Mouse (Mus musculus) stomach, embryonic 16.5 days (tissue): ENCODE measurements around the gene Cep55. TPM values are rescaled to one million over a fixed set of nuclear protein-coding genes. Genes with fewer than 3 reads are reported as not detected.
A peak's percentile ranks its signal among the peaks of the same experiment; 100 is the strongest.

Experiments
- ATAC-seq: fragments of 200-750 bp; cut with Nextera tagmentation; 2 replicates; pipeline ENCODE4 v1.8.0; 2017; ENCODE audit warnings: moderate number of reproducible peaks, moderate TSS enrichment; ENCODE audit not compliant: insufficient read depth, low FRiP score
- H3K27ac ChIP-seq: fragments of 300-500 bp; sonication (generic); 2 replicates; pipeline ENCODE4 v1.5.1; 2014; ENCODE audit warnings: low read length
- H3K27me3 ChIP-seq: fragments of 300-500 bp; sonication (generic); 2 replicates; pipeline ENCODE4 v1.6.1; 2014; ENCODE audit warnings: low read length, control low read depth, mixed read lengths; ENCODE audit not compliant: control insufficient read depth, insufficient read depth
- H3K36me3 ChIP-seq: fragments of 300-500 bp; sonication (generic); 2 replicates; pipeline ENCODE4 v1.6.1; 2014; ENCODE audit warnings: low read length; ENCODE audit not compliant: control insufficient read depth, insufficient read depth
- H3K4me1 ChIP-seq: fragments of 300-500 bp; sonication (generic); 2 replicates; pipeline ENCODE4 v1.6.1; 2014; ENCODE audit warnings: low read length, control low read depth, mixed read lengths; ENCODE audit not compliant: control insufficient read depth, insufficient read depth
- H3K4me2 ChIP-seq: fragments of 300-500 bp; sonication (generic); 2 replicates; pipeline ENCODE4 v1.6.1; 2014; ENCODE audit warnings: low read depth, low read length, mixed read lengths
- H3K4me3 ChIP-seq: fragments of 300-500 bp; sonication (generic); replicated peaks from 2 replicates; pipeline ENCODE4 v1.5.1; 2014; ENCODE audit warnings: mild to moderate bottlenecking, low read length
- H3K9ac ChIP-seq: fragments of 300-500 bp; sonication (generic); 2 replicates; pipeline ENCODE4 v1.6.1; 2014; ENCODE audit warnings: low read length
- H3K9me3 ChIP-seq: fragments of 300-500 bp; sonication (generic); replicated peaks from 2 replicates; pipeline ENCODE4 v1.6.1; 2016; ENCODE audit warnings: low read length, control low read depth; ENCODE audit not compliant: control insufficient read depth
- WGBS: fragments of 180-500 bp; shearing (Covaris S2); extraction: QIAGEN DNeasy Blood & Tissue Kit; methylation state at CpG from one replicate; pipeline ENCODE4 v1.1.7; 2014; 5-methylcytosine and 5-hydroxymethylcytosine counted together
- polyA plus RNA-seq: library from polyadenylated mRNA; unstranded; fragments of >200 nt; fragmentation: Nextera tagmentation; extraction: Ambion mirVana; gene quantifications from 2 replicates; pipeline ENCODE4 v1.2.1, GENCODE M21; 2015

The Cep55 gene
- polyA plus RNA-seq, 1 experiment from 2014 or later = 25.7 TPM

GRCm38 (mm10) chr19:38107871-38108270 is 53.1 kb downstream of the Cep55 start:
- WGBS = 89% methylated on average over 4 of the region's 4 CpGs

DNA sequence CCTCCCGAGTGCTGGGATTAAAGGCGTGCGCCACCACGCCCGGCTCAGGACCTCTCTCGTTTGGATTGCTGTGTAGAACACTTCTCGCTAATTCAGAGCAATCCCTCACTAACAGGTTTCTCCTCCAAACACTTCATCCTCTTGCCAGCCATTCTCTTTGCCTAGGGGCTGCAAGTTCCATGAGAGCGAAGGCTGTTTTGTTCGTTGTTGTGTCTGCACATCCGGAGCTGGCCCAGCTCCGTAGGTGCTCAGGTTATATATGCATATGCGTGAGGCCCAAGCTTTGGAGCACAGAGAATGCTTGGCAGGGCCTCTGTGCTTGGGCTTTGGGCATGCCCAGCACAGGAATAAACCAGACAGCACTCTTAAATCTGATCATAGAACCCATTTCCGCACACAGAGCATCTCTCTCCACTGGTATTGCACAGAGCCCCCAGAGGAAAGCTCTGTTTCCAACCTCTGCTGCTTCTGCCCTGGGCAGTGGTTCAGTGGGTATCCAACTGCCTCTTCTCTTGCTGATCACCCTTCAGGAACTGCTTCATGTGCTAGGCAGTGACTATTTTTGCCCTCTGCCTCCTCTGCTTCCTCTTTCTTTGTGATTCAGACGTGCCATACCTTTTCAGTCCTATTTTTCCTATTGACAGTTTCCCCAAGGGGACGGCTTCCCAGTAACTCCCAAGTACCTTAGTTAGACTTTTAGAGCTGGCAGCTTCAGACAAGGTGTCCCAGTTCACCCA is 54.9 kb downstream of the Cep55 start:
- Histone ChIP-seq H3K4me1 (0 out of 2 replicates have a peak, but pooled peaks cover 4% of the 10 kb centered on the region), H3K9me3 (no peaks in the 10 kb centered on the region), H3K4me2 (no peak overlapping the region), H3K4me3 (no peak overlapping the region), H3K27me3 (no peaks in the 10 kb centered on the region), H3K27ac (no peak overlapping the region), H3K9ac (no peak overlapping the region), H3K36me3 (no peaks in the 10 kb centered on the region)
- ATAC-seq = no peak
- 89% methylated on average over 15 of the region's 15 CpGs for WGBS

More at GRCm38 (mm10) chr19:38107871-38108270, 53.1 kb downstream of the Cep55 start:
- Histone ChIP-seq H3K36me3 (no peaks in the 10 kb centered on the region), H3K9ac (no peak overlapping the region), H3K9me3 (no peaks in the 10 kb centered on the region), H3K4me2 (no peak overlapping the region), H3K4me1 (0 out of 2 replicates have a peak, but pooled peaks cover 4% of the 10 kb centered on the region), H3K27me3 (no peaks in the 10 kb centered on the region), H3K27ac (no peak overlapping the region), H3K4me3 (no peak overlapping the region)
- no peak for ATAC-seq

- Histone ChIP-seq H3K36me3 (no peaks in the 10 kb centered on the region), H3K9ac (no peak overlapping the region), H3K4me1 (0 out of 2 replicates have a peak, but pooled peaks cover 4% of the 10 kb centered on the region), H3K4me2 (no peak overlapping the region), H3K27me3 (no peaks in the 10 kb centered on the region), H3K27ac (no peak overlapping the region), H3K4me3 (no peak overlapping the region), H3K9me3 (no peaks in the 10 kb centered on the region)
- 76% methylated on average over 8 of the region's 8 CpGs for WGBS
- no peak for ATAC-seq
These were observed 56.2 kb downstream of the Cep55 start for GRCm38 (mm10) chr19:38111056-38111455.

DNA sequence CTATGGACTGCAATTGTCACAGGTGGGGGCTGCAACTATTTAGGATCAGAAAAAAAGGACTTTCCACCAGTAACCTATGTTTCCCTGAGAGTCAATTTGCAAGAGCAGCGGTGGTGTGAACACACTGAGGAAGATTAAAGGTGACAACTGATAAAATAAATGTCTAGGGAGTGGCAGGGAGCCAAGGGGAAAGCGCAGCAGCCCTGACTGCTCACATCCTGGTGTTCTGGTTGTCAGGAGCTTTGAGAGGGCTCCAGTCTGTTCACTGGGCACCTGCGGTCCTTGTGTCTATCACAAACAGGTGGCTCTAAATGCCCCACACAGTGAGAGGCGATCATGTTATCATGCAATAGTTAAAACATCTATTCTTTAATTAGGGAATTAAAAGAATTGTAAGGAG is 57.8 kb downstream of the Cep55 start:
- no peaks in the 10 kb centered on the region for H3K9me3 ChIP-seq
- 32% methylated on average over 4 of the region's 4 CpGs for WGBS

DNA sequence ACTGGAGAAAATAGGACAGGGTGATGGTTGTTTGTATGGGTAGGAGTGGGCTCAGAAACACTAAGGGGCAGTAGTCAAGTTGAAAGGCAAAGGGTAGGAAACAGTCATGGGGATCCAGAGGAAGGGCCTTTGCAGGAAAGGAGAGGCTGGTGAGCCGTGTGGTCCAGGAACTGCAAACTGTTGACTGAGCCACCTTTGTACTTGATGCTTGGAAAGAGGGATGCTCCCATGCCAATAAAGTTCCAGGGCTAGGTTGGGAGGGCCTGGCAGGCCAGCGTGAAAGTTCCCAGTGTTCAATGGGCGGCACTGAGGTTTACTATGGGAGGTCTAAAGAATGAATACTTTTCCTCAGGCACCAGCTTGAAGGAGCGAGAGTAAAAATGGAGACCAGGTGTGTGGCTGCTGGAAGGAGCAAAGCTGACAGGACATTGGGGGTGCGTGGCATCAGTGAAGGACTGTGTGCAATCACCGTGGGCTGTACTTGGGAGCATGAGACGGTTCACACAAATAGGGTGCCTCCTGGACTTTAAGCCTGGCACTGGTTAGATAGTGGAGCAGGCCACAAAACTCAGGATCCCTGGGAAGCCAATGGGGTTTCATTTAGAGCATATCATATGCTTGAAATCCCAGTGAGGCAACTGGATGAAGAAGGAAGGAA is 60.2 kb downstream of the Cep55 start:
- H3K4me3 ChIP-seq = no peak overlapping the region
- H3K4me1 ChIP-seq = 0 out of 2 replicates have a peak, but pooled peaks cover 4% of the 10 kb centered on the region
- 92% methylated on average over 7 of the region's 7 CpGs for WGBS
- no peak overlapping the region for H3K9ac ChIP-seq
- H3K4me2 ChIP-seq = no peak overlapping the region
- ATAC-seq = no peak
- H3K27me3 ChIP-seq = no peaks in the 10 kb centered on the region
- no peaks in the 10 kb centered on the region for H3K9me3 ChIP-seq
- H3K27ac ChIP-seq = no peak overlapping the region
- H3K36me3 ChIP-seq = no peaks in the 10 kb centered on the region

More for the DNA sequence above, 57.8 kb downstream of the Cep55 start:
- H3K36me3 ChIP-seq = no peaks in the 10 kb centered on the region
- ATAC-seq = no peak
- no peak overlapping the region for H3K4me3 ChIP-seq
- H3K27ac ChIP-seq = no peak overlapping the region
- H3K27me3 ChIP-seq = no peaks in the 10 kb centered on the region
- H3K4me2 ChIP-seq = no peak overlapping the region
- 0 out of 2 replicates have a peak, but pooled peaks cover 4% of the 10 kb centered on the region for H3K4me1 ChIP-seq
- H3K9ac ChIP-seq = no peak overlapping the region

DNA sequence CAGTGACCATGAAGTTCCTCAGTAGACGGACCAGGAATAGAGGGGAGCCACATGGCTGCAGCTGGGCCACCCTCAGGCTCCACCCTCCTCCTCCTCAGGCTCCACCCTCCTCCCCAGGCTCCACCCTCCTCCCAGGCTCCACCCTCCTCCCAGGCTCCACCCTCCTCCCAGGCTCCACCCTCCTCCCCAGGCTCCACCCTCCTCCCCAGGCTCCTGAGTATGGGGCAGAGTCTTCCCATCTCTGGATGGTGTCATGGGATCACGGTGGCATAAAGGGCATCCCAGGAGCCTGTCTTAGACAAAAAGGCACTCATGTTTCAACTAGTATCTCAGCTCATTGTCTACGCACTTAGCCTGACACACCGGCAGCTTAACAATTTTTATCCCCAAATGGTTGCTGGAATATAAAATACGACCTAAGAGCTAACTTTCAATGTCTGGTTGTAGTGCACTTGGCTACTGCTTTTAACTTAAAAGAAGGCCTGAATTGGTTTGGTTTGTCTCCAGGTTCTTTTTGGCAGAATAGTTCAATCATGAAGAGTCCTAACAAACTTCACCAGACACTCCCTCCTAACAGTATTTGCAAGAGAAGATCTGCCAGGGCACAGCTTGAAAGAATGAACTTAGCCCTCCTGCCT is 65.4 kb downstream of the Cep55 start:
- Histone ChIP-seq H3K4me1 (no peaks in the 10 kb centered on the region), H3K27ac (no peak overlapping the region), H3K4me2 (no peak overlapping the region), H3K36me3 (no peaks in the 10 kb centered on the region), H3K9ac (no peak overlapping the region), H3K9me3 (no peaks in the 10 kb centered on the region), H3K27me3 (0 out of 2 replicates have a peak, but pooled peaks cover 7% of the 10 kb centered on the region), H3K4me3 (no peak overlapping the region)
- ATAC-seq = no peak
- WGBS = 79% methylated on average over 5 of the region's 5 CpGs

GRCm38 (mm10) chr19:38123921-38124320 is 69.1 kb downstream of the Cep55 start:
- no peak for ATAC-seq
- Histone ChIP-seq H3K4me2 (peak overlapping the region; percentile 96), H3K4me1 (no peaks in the 10 kb centered on the region), H3K9ac (peak overlapping the region; percentile 76), H3K4me3 (peak overlapping the region; percentile 60), H3K27me3 (0 out of 2 replicates have a peak, but pooled peaks cover 10% of the 10 kb centered on the region), H3K36me3 (no peaks in the 10 kb centered on the region), H3K9me3 (no peaks in the 10 kb centered on the region), H3K27ac (no peak overlapping the region)
- WGBS = 27% methylated on average over 9 of the region's 9 CpGs
